Mouse (Mus musculus) hindlimb bud, embryonic 11.5 days (tissue): Measurements from ENCODE around the gene Mc3r.

Experiments used
- DNase-seq: peaks from one replicate; pipeline ENCODE4 v3.0.0-alpha.2; 2012; ENCODE audit warnings: low read depth, low spot score; ENCODE audit errors: extremely low spot score

Mc3r gene

GRCm38 (mm10) chr2:172248106-172248764, at the start of gene Mc3r:
Gene Mc3r (plus strand): TSS chr2:172248492.
- DNase-seq: no peak

DNA sequence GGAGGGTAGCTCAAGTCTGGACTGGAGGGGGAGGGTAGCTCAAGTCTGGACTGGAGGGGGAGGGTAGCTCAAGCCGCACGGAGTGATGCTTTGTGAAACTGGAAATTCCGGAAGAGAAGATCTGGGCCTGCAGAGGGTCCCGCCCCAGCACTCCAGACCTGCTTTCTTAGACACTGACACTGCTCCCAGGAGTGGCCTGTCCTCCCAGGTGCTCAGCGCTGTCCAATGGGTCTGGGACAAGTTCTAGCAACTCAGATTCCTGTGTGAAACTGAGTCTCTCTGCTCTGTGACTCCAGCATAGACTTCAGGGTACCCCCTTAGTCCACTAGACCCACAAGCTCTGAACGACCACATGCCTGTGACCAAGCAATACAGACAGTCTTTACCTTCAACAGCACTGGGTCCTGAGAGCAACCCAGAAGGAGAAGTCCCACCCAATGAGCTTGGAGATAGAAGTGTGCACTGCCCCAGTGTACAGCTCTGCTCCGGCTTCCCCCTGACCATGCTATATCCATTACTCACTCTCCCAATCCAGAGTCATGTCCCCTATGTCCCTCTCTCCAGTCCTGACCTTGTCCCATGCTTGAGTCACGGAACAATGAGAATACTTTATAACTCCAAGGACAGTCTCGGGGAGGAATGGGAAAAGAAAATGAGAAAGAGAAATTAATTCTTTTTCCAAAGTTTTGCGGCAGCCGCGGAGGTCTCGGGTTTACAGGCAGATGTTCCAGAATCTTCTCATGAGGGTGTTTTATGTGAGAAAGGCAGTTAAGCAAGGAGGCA, 46.1 kb upstream of the Mc3r start:
- DNase-seq: no peak

- DNase-seq: peak; percentile 76
These were observed 41.3 kb upstream of the Mc3r start for GRCm38 (mm10) chr2:172207003-172207402.

DNA sequence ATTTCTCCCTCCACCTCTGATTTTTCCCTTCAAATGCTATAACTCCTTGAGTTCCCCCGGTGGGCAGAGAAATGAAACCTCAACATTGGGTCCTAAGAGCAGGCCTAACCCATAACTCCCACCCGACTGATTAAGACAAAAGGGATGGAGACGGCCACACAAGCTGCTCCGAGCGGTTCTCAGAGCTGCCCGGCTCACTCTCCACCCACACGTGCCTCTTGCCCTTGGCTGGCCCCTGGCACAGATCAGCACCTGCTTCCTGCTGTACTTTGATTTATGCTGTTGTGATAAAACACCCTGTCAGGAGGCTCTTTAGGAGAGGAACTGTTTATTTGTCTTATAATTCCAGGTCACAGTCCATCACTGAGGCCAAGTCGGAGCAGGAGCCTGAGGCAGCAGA, 34.8 kb upstream of the Mc3r start:
- DNase-seq: no peak

DNA sequence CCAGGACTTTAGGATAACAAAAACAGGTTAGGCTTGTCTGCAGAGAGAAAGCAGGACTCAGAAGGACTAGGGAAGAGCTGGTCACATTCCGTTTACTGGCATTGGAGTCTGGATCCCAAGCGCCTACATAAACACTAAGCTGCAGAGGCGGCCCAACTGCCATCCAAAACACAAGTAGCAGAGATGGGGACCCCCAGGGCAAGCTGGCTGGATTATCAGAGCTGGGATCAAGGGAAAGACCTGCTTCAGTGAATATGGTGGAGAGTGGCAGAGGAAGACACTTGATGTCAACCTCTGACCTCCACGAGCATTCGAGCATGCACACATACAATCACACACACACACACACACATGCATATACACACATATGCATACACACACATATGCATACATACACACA, 34.0 kb upstream of the Mc3r start:
- DNase-seq: no peak

DNA sequence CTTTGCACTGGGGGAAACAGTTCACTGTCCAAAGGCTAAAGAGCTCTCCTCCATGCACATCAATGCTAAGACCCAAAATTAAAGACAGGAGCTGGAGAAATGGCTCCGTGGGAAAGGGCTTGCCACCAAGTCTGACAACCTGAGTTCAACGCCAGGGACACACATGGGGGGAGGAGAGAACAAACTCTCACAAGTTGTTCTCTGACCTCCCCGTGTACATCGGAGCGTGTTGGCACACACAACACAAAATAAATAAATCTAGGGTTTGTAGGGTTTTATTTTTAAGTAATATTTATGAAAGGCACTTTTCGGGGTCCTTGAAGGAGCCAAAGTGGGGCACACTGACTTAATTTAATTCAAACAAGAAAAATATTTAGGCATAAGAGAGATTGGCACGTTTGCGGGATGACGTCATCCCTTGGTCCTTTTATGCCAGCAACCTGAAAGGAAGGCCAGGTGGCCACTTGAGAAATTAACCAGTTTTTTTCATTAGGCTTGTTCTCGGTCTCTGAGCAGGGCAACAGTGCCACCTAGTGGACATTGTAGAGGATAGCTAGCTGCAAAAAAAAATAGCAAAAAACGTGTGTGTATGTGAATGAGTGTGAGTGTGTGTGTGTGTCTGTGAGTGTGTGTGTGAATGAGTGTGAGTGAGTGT, 32.7 kb upstream of the Mc3r start:
- DNase-seq: peak; percentile 78

DNA sequence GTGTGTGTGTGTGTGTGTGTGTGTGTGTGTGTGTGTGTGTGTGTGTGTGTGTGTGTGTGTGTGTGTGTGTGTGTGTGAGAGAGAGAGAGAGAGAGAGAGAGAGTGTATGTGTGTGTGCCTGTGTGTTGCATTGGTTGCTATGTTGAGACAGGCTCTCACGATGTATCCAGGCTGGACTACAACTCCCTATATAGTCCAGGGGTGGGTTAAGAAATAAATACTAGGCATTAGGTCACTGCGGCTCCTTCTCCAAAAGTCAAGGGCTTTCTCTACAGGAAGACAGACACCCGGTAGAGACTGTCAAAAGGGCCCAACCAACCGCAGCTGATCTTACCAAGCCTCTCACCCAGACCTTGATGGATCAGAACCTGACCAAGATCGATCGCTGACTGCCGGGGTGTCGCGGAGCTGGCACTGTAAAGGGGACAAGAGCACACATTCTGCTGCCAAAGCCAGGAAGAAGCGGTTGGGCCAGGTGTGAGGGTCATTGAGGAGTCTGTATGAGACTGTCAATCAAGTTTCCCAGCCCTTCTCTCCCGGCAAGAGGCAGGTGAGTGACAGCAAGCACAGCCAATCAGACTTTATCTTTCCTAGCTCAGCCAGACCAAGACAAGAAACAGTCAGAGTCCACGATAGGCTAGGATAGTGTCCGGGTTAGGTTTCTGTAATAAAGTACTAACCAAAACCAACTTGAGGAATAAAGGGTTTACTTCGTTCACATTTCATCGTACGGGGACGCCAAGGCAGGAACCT, 32.0 kb upstream of the Mc3r start:
- no peak for DNase-seq

GRCm38 (mm10) chr2:172217886-172218285, 30.4 kb upstream of the Mc3r start:
- no peak for DNase-seq

GRCm38 (mm10) chr2:172219186-172219585, 29.1 kb upstream of the Mc3r start:
- DNase-seq: no peak

- DNase-seq: peak; percentile 56
These were observed 26.5 kb upstream of the Mc3r start for GRCm38 (mm10) chr2:172221656-172222393.

- DNase-seq: no peak
These were observed 25.9 kb upstream of the Mc3r start for GRCm38 (mm10) chr2:172222394-172222785.

- no peak for DNase-seq
These were observed 25.4 kb upstream of the Mc3r start for GRCm38 (mm10) chr2:172222891-172223290.

- DNase-seq: no peak
These were observed 24.7 kb upstream of the Mc3r start for GRCm38 (mm10) chr2:172223451-172224200.

DNA sequence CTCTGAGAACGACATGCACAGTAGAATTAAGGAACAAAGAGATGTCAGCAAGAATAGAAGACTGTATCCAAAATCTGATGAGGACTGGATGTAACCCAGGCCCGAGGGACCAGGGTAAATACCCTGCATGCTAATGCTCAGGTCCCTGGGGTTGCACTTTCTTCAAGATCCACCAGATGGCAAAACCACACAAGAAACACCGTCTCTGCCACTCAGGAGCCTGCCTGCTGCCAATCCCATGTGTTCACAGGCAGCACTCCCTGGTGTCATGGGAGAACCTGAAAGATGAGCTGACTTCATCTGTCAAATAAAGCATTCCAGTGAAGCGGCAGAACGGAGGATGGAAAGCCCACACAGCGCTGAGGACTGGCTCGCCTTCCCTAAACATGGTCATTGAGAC, 21.3 kb upstream of the Mc3r start:
- no peak for DNase-seq

DNA sequence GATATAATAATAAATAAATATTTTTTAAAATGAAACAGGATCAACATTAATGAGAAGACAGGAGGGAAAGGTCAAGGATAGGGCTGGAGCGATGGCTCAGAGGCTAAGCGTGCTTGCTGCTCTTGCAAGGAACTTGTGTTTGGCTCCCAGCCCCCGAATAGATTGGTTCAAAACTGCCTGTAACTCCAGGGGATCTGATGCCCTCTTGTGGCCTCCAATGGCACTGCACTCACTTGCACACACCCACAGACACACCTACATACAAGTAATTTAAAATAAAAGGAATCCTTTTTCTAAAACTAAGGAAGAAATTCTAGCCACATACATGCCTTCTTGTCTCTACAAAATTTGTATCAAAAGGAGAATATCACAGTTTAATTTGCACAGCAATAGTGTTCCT, 20.5 kb upstream of the Mc3r start:
- no peak for DNase-seq

DNA sequence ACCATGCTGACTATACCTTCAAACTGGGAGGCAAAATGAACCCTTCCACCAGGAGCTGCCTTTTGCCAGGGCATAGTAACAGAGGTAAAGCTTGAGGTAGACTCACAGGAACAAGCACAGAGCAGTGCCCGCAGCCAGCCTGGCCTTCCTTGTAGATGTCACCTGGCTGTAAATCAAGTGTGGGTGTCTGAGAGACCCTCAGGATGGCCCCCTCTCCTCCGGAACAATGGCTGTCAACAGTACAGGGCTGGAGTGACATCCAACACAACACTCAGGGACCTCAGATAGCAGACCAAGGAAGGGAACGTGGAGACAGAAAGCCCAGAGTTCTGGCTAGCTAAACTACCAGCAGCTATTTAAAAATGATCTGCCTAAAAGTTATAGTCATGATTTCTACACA, 19.1 kb upstream of the Mc3r start:
- DNase-seq: no peak

DNA sequence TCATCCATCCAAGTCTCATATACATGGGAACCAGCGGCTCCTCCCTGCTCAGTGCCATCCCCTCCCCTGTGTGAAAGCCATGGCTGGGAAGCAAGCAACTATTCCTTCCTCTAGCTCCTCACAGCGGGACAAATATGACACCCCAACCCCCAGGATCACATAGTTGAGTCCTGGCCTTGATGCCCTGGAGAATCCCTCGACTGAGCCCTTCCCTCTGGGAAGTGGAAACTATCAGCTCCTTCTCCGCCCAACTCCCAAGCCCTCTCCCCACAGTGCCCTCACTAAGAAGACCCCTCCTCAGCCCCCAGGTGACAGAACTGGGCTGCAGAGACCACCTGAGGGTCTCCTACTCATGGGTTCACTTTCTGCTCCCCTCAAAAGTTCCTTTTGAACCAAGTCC, 18.2 kb upstream of the Mc3r start:
- no peak for DNase-seq

DNA sequence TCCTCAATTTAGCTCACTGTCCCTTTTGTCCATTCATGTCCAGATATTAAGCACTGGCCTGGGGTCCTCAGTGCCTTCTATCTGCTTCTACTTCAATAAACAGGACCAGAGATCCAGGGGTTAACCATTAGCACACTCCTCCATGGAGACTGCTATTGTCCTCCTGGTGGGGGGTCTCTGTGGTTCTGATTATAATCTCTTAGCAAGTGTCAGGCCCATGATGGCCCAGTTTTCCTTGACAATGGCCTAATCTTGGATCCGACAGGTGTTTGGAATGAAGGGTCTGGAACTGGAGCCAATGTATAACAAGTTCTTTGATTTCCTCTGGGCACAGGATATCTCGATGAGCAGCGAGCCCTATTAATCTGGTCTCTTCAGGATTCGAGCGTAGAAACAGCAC, 10.1 kb upstream of the Mc3r start:
- DNase-seq: no peak

DNA sequence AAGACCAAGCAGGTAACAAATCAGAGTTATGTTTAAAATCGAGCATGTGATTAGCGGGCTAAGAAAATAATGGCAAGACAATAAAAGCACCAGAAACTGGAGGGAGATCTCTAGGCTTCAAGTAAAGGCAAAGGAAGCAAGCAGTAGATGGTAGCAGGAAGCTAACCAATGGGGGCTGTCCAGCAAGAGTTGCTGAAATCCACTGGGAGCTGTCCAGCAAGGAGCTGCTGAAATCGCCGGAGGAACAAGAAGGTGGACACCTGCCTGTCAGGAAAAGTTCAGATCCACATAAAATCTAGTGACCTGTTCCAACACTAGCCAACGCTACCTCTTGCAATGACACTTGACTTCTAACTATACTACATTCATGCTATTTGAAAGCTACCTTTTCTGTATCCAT, 7.3 kb upstream of the Mc3r start:
- peak; percentile 37 for DNase-seq

- no peak for DNase-seq
These were observed 2.8 kb upstream of the Mc3r start for GRCm38 (mm10) chr2:172245497-172245896.
